Mouse (Mus musculus) heart, embryonic 13.5 days (tissue): ENCODE results near the gene Pla2g2e. TPM values are rescaled to one million over a fixed set of nuclear protein-coding genes. Genes with fewer than 3 reads are reported as not detected.

Experiments
- ATAC-seq: fragments of 200-750 bp; cut with Nextera tagmentation; 2 replicates; pipeline ENCODE4 v1.8.0; 2017; ENCODE audit warnings: moderate TSS enrichment; ENCODE audit not compliant: insufficient number of reproducible peaks, low FRiP score, low TSS enrichment; ENCODE audit errors: extremely low read depth
- H3K27ac ChIP-seq: fragments of 300-500 bp; sonication (generic); replicated peaks from 2 replicates; pipeline ENCODE4 v1.5.1; 2015; ENCODE audit warnings: moderate library complexity, mild to moderate bottlenecking, inconsistent platforms
- H3K27me3 ChIP-seq: fragments of 300-500 bp; sonication (generic); replicated peaks from 2 replicates; pipeline ENCODE4 v1.6.1; 2015; ENCODE audit warnings: mild to moderate bottlenecking, inconsistent platforms
- H3K36me3 ChIP-seq: fragments of 300-500 bp; sonication (generic); 2 replicates; pipeline ENCODE4 v1.6.1; 2015; ENCODE audit warnings: mild to moderate bottlenecking, inconsistent platforms
- H3K4me1 ChIP-seq: fragments of 300-500 bp; sonication (generic); 2 replicates; pipeline ENCODE4 v1.6.1; 2015; ENCODE audit warnings: inconsistent platforms
- H3K4me2 ChIP-seq: fragments of 300-500 bp; sonication (generic); 2 replicates; pipeline ENCODE4 v1.6.1; 2015; ENCODE audit warnings: inconsistent platforms, mild to moderate bottlenecking, moderate library complexity
- H3K4me3 ChIP-seq: fragments of 300-500 bp; sonication (generic); 2 replicates; pipeline ENCODE4 v1.5.1; 2015; ENCODE audit warnings: moderate library complexity, mild to moderate bottlenecking, inconsistent platforms
- H3K9ac ChIP-seq: fragments of 300-500 bp; sonication (generic); 2 replicates; pipeline ENCODE4 v1.6.1; 2015; ENCODE audit warnings: inconsistent platforms, mild to moderate bottlenecking, moderate library complexity
- H3K9me3 ChIP-seq: fragments of 300-500 bp; sonication (generic); 2 replicates; pipeline ENCODE4 v1.6.1; 2016; ENCODE audit warnings: inconsistent platforms
- WGBS: fragments of 180-500 bp; shearing (Covaris S2); methylation state at CpG from one replicate; pipeline ENCODE4 v1.1.7; 2015; ENCODE audit warnings: mixed read lengths; 5-methylcytosine and 5-hydroxymethylcytosine counted together
- polyA plus RNA-seq: library from polyadenylated mRNA; unstranded; fragments of >200 nt; fragmentation: Nextera tagmentation; extraction: Ambion mirVana; gene quantifications from 2 replicates; pipeline ENCODE4 v1.2.1, GENCODE M21; 2015

Pla2g2e gene
- 0.25 TPM in 1 of 2 replicates, not detected in the other for polyA plus RNA-seq

DNA sequence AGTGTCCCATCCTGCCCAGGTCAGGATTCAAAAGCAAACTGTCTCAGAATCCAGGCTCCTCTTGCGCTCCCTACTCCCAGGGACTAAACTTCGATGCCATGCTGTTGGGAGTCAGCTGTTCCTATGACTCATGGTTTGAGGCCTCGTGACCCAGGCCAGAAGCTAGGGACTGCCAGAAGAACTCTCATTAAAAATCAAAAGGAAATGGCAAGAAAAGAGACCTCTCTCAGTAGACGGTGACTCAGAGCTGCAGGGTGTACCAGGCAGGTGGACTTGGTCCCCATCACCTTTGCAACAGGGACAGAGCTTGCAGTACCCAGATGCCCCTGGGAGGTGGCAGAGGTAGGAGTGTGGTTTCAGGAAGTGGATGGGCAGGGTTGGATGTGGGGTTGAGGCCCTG is at the start of gene Pla2g2e:
Gene Pla2g2e, plus strand, starts transcription at position 212 of the 400 bp plus-strand sequence.
- ATAC-seq, result no peak
- H3K4me3 ChIP-seq, result no peak within 1 kb of the TSS
- no peaks in the 10 kb centered on the region for H3K36me3 ChIP-seq
- H3K27me3 ChIP-seq, result peaks cover 33% of the 10 kb centered on the region
- no peak within 1 kb of the TSS for H3K4me2 ChIP-seq
- WGBS, result 71% methylated on average over 4 of the region's 4 CpGs
- H3K9ac ChIP-seq, result no peak within 1 kb of the TSS
- no peak within 1 kb of the TSS for H3K27ac ChIP-seq
- peaks cover 9% of the 10 kb centered on the region; the same call in 1 of the 2 replicates for H3K4me1 ChIP-seq
- no peaks in the 10 kb centered on the region for H3K9me3 ChIP-seq

DNA sequence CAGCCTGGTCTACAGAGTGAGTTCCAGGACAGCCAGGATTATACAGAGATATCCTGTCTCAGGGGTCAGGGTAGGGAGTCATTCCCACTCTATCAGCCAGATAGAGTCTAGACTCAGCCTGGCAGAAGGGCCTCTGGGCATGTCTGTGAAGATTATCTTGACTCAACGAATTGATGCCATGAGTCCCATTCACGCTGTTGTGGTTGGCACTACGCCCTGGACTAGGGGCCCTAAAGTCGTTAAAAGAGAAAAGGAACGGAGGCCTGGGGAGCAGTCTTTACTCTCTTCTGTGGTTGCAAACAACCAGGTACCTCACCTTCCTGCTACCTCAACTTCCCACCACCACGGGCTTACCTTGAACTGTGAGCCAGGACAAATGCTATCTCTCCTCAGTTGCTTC is 37.9 kb upstream of the Pla2g2e start:
- no peak overlapping the region for H3K4me3 ChIP-seq
- 78% methylated on average over 6 of the region's 6 CpGs for WGBS
- H3K9me3 ChIP-seq, result peaks cover 22% of the 10 kb centered on the region
- no peak for ATAC-seq
- H3K9ac ChIP-seq, result no peak overlapping the region
- H3K4me1 ChIP-seq, result no peaks in the 10 kb centered on the region
- no peaks in the 10 kb centered on the region for H3K36me3 ChIP-seq
- H3K27ac ChIP-seq, result no peak overlapping the region
- peaks cover 1% of the 10 kb centered on the region; the same call in 1 of the 2 replicates for H3K27me3 ChIP-seq
- H3K4me2 ChIP-seq, result no peak overlapping the region

DNA sequence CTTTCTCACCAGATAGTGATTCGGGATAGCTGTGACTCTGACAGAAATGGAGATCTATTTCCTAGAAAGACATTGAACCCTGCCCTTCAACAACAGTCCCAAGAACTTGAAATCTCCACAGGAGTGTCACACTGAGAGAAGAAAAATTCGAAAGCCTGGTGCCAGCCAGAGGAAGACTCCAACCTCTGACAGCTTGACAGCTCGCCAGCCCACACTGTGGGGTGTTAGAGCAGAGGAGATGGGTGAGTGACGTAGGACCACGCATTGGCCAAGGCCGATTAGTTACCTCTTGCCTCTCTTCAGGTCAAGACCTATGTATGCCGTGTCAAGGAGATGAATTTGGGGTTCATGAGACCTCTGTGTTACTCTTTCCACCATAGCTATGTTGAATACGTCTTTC is 37.0 kb upstream of the Pla2g2e start:
- Histone ChIP-seq H3K27ac (no peak overlapping the region), H3K4me2 (no peak overlapping the region), H3K9me3 (peaks cover 28% of the 10 kb centered on the region), H3K4me3 (no peak overlapping the region), H3K36me3 (no peaks in the 10 kb centered on the region), H3K27me3 (no peaks in the 10 kb centered on the region), H3K9ac (no peak overlapping the region), H3K4me1 (no peaks in the 10 kb centered on the region)
- ATAC-seq, result no peak
- 71% methylated on average over 8 of the region's 8 CpGs for WGBS

DNA sequence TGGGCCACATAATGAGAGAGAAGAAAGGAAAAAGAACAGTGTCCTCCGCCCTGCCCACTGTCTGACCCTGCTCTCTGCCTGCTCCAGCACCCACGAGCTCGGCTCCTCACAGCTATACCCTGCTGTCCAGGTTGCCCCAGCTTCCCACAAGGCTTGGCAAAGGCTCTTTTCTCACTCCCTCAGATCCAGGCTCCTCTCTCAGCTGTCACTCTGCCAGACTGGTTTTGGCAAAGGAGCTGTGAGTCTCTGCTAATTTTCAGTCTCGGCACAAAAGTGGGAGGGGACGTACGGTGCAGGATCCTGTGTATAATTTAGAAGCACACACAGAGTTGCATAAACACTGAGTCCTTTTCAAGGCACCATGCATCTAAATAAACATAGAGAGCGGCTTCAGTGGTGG is 36.4 kb upstream of the Pla2g2e start:
- H3K9me3 ChIP-seq, result peaks cover 28% of the 10 kb centered on the region
- H3K9ac ChIP-seq, result no peak overlapping the region
- no peak overlapping the region for H3K27ac ChIP-seq
- 80% methylated on average over 7 of the region's 7 CpGs for WGBS
- no peaks in the 10 kb centered on the region for H3K36me3 ChIP-seq
- no peak overlapping the region for H3K4me2 ChIP-seq
- H3K4me1 ChIP-seq, result no peaks in the 10 kb centered on the region
- H3K4me3 ChIP-seq, result no peak overlapping the region
- no peak for ATAC-seq
- H3K27me3 ChIP-seq, result no peaks in the 10 kb centered on the region

DNA sequence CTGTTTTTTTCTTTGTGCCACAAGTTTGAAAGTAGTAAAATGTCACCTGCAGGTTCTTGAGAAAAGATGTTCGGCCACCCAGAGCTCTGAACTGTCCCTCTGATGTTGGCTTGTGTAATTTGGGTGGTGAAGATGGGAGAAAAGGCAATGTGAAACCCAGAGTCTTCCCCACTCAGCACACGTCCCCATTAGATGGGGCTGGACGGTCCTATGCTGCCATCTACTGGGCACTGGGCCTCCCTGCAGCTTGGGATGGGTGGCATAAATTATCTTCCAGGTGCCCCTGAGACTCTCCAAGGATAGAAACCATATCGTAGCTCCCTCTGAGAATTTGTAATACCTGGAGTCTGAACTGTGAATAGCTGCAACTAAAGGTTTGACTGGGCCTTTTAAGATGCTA is 26.3 kb upstream of the Pla2g2e start:
- Histone ChIP-seq H3K4me2 (no peak overlapping the region), H3K36me3 (no peaks in the 10 kb centered on the region), H3K4me1 (no peaks in the 10 kb centered on the region), H3K4me3 (no peak overlapping the region), H3K9me3 (no peaks in the 10 kb centered on the region), H3K9ac (no peak overlapping the region), H3K27ac (no peak overlapping the region), H3K27me3 (peaks cover 21% of the 10 kb centered on the region)
- 4% methylated on average over 4 of the region's 4 CpGs for WGBS
- ATAC-seq, result no peak

DNA sequence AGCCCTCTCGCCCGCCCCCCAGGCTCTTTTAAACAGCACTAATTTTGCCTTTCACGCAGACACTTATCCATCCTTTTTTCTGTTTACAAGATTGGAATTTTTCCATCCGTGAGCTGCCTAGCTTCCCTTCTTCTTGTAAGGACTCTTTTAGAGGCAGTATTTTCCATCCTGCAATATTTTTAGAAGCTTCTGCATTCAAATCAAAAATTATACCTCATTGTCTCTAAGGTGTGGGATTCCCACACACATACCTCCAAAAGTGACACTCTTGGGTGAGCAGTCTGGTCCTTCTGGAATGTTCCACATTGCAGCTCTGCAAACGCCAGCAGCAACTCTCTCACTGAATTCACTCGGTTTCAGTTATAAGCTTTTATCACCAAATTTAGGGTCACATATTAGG is 24.8 kb upstream of the Pla2g2e start:
- Histone ChIP-seq H3K27me3 (peaks cover 21% of the 10 kb centered on the region), H3K4me3 (no peak overlapping the region), H3K27ac (no peak overlapping the region), H3K4me1 (no peaks in the 10 kb centered on the region), H3K4me2 (no peak overlapping the region), H3K36me3 (no peaks in the 10 kb centered on the region), H3K9ac (no peak overlapping the region), H3K9me3 (no peaks in the 10 kb centered on the region)
- WGBS, result 64% methylated on average over 6 of the region's 6 CpGs
- no peak for ATAC-seq

DNA sequence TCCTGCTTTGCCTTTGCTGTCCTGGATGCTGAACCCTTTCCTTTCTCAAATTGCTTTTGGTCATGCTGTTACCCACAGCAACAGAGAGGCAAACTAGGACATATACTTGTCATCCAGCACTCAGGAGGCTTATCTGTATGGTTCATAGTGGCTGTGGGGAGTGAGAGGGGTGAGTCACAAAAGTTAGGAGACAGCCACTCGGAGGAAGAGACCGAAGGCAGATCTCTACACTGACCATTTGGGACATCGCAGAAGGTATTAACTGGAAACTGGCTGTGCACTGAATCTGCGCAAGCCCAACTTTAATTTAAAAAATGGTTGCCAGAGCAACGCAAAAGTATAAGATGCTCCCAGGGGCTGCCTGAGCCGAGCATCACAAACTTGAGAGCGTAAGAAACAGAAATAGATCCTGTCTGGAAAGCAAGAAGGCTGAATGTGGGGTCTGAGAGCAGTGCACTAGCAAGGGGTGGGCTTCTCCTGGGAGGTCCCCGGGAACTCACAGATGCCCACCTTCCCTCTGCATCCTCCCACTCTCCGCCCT is 22.6 kb upstream of the Pla2g2e start:
- no peak for ATAC-seq
- H3K36me3 ChIP-seq, result no peaks in the 10 kb centered on the region
- no peak overlapping the region for H3K4me2 ChIP-seq
- peaks cover 13% of the 10 kb centered on the region; the same call in 1 of the 2 replicates for H3K4me1 ChIP-seq
- peaks cover 20% of the 10 kb centered on the region for H3K27me3 ChIP-seq
- no peaks in the 10 kb centered on the region for H3K9me3 ChIP-seq
- H3K27ac ChIP-seq, result no peak overlapping the region
- H3K9ac ChIP-seq, result no peak overlapping the region
- H3K4me3 ChIP-seq, result no peak overlapping the region
- 71% methylated on average over 9 of the region's 9 CpGs for WGBS

DNA sequence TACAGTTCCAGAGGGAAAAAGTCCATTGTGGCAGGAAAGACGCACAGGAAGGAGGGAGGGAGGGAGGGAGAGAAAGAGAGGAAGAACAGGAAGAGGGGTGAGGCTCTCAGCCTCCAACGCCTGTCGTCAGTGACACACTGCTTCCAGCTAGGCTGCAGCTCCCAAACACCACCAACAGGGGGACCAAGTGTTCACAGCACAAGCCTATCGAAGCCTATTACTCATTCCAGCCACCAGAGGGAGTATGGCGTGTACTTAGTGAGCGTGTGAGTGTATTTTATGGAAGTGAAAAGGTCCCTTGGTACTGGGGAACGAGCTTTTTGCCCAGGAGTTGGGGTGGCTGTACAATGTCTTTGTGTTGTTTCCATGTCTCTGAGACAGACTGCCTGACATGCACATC is 21.3 kb upstream of the Pla2g2e start:
- Histone ChIP-seq H3K9ac (no peak overlapping the region), H3K9me3 (no peaks in the 10 kb centered on the region), H3K27ac (no peak overlapping the region), H3K4me2 (no peak overlapping the region), H3K4me1 (peaks cover 13% of the 10 kb centered on the region; the same call in 1 of the 2 replicates), H3K4me3 (no peak overlapping the region), H3K27me3 (peaks cover 22% of the 10 kb centered on the region), H3K36me3 (no peaks in the 10 kb centered on the region)
- no peak for ATAC-seq
- 24% methylated on average over 7 of the region's 7 CpGs for WGBS

DNA sequence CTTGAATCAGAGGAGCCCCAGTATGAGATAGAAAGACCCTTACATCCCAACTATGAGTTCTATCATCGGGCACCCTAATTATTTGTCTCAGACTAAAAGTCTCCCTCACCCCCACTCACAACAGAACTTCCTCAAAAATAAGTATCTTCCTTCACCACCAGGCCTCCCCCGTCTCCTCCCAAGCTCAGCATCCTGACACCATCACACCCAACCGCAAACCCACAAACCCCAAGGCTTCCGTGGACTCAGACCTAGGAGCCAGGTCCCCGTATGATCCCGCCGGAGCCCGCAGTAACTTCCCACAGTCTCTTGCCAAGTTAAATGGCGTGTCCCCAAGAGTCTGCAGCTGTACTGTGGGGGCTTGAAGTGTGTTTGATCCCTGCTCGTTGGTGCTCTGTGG is 20.2 kb upstream of the Pla2g2e start:
- WGBS, result 77% methylated on average over 10 of the region's 10 CpGs
- Histone ChIP-seq H3K4me2 (no peak overlapping the region), H3K9ac (no peak overlapping the region), H3K4me1 (peaks cover 13% of the 10 kb centered on the region; the same call in 1 of the 2 replicates), H3K36me3 (no peaks in the 10 kb centered on the region), H3K4me3 (no peak overlapping the region), H3K27ac (no peak overlapping the region), H3K27me3 (peaks cover 22% of the 10 kb centered on the region), H3K9me3 (no peaks in the 10 kb centered on the region)
- ATAC-seq, result no peak

DNA sequence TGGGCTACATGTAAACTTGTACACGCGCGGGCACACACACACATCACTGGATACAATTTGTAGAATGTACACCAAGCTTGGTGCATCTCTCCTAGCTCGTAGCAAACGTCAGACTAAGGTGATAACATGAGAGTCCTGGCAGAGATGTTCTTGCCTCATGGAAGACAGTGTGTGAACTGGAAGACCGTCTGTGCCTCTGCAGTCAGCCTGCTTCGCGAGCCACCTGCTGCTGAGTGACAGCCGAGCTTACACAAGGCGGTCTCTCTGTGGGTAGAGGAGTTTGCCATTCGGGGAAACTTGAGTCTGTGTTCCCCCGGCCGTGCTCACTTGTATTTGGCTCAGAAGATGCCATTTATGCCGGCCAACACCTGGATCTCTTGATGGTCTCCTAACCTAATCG is 19.3 kb upstream of the Pla2g2e start:
- H3K4me3 ChIP-seq, result no peak overlapping the region
- no peaks in the 10 kb centered on the region for H3K36me3 ChIP-seq
- H3K9ac ChIP-seq, result no peak overlapping the region
- H3K9me3 ChIP-seq, result no peaks in the 10 kb centered on the region
- peaks cover 24% of the 10 kb centered on the region for H3K27me3 ChIP-seq
- H3K27ac ChIP-seq, result no peak overlapping the region
- no peak for ATAC-seq
- H3K4me1 ChIP-seq, result peaks cover 13% of the 10 kb centered on the region; the same call in 1 of the 2 replicates
- H3K4me2 ChIP-seq, result no peak overlapping the region
- 67% methylated on average over 15 of the region's 15 CpGs for WGBS

DNA sequence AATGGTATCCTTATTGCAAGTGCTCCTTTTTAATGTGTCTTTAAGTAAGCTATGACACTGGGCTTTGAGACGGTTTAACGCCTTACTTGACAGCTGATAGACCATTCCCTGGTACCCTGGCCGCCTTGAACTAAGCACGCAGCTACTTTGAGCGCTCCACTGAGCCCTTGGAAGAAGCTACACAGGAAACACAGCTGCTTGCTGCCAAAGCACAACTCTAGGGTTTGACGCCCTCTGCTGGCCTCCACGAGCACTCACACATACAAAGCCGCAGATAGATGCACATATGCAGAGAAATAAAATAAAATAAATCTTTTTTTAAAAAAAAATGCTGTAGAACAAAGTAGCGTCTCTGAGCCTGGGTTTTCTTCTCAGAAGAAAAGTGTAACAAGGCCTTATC is 18.5 kb upstream of the Pla2g2e start:
- Histone ChIP-seq H3K4me1 (peaks cover 13% of the 10 kb centered on the region; the same call in 1 of the 2 replicates), H3K27me3 (peaks cover 19% of the 10 kb centered on the region), H3K4me3 (peak overlapping the region; percentile 24; the same call in 1 of the 2 replicates), H3K9me3 (no peaks in the 10 kb centered on the region), H3K36me3 (no peaks in the 10 kb centered on the region), H3K9ac (no peak overlapping the region), H3K27ac (no peak overlapping the region), H3K4me2 (peak overlapping the region; percentile 58)
- no peak for ATAC-seq
- WGBS, result 20% methylated on average over 9 of the region's 9 CpGs

DNA sequence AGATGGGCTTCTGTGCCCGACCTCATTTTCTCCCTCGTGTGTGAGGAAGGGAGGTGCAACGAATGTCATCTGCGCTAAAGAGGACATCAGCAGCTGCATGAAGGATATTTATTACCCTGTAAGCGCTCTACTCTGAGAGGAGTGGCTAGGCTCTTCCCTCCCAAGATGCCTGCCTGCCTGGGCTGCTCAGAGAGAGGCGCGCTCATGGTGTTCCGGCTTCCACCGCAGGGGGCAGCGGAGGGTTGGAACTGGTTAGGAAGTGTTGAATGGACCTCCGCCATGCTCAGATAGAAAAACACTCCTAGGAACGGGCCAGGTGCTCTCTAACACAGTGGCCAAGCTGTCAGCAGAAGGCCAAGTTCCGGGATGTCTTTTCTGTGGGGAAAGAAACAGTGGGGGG is 18.0 kb upstream of the Pla2g2e start:
- Histone ChIP-seq H3K27me3 (peaks cover 19% of the 10 kb centered on the region), H3K36me3 (no peaks in the 10 kb centered on the region), H3K4me1 (peaks cover 13% of the 10 kb centered on the region; the same call in 1 of the 2 replicates), H3K4me3 (peak overlapping the region; percentile 24; the same call in 1 of the 2 replicates), H3K9ac (0 out of 2 replicates have a peak overlapping the region, but pooled peaks have one; percentile 44), H3K9me3 (no peaks in the 10 kb centered on the region), H3K4me2 (peak overlapping the region; percentile 58), H3K27ac (no peak overlapping the region)
- WGBS, result 3% methylated on average over 13 of the region's 13 CpGs
- ATAC-seq, result no peak
